Mouse (Mus musculus): Measurements from ENCODE around the gene Tbl2. TPM values are rescaled to one million over a fixed set of nuclear protein-coding genes. Genes with fewer than 3 reads are reported as not detected.

The Tbl2 gene
- total RNA-seq, 1 experiment: 49.6 TPM

- DNase-seq (ENCODE audit: low read depth, low spot score): no peak
- Histone ChIP-seq H3K36me3 (ENCODE audit: control insufficient read depth, insufficient read depth, low read length, poor library complexity, severe bottlenecking) (no peaks in the 10 kb centered on the region), H3K9ac (ENCODE audit: insufficient read depth, low read depth, low read length, poor library complexity, severe bottlenecking) (peak overlapping the region; percentile 74), H3K27ac (ENCODE audit: insufficient read depth, low read depth, low read length, poor library complexity, severe bottlenecking) (no peak overlapping the region), H3K9me3 (ENCODE audit: control insufficient read depth, insufficient read depth, low read depth, low read length) (no peaks in the 10 kb centered on the region), H3K4me1 (ENCODE audit: control insufficient read depth in 2 of 2, insufficient read depth in 2 of 2, low read length in 2 of 2, poor library complexity in 1 of 2) (peaks cover 0 to 8% of the 10 kb centered on the region in 2 experiments; a peak in 2 of 4 replicates), H3K4me3 (ENCODE audit: insufficient read depth in 1 of 2, low read depth in 1 of 2, low read length in 2 of 2, poor library complexity in 1 of 2, severe bottlenecking in 1 of 2) (peak overlapping the region; percentile 73 to 82)
- in situ Hi-C loops (cut with MboI; ENCODE audit: low sequenced_read_pairs in 2 of 2, unreplicated experiment in 2 of 2): no loop called here
- no peak for TF ChIP-seq HCFC1 (IDR thresholded peaks at IDR 0.05; ENCODE audit: borderline replicate concordance, insufficient read depth, low read length)
- TF ChIP-seq ZNF384 (IDR thresholded peaks at IDR 0.05; ENCODE audit: low read depth, low read length): no peak
- no peak for TF ChIP-seq CHD2 (IDR thresholded peaks at IDR 0.05; ENCODE audit: low read depth, low read length)
- TF ChIP-seq MAFK (IDR thresholded peaks at IDR 0.05; ENCODE audit: insufficient read depth, low read depth, low read length): no peak
- TF ChIP-seq ZC3H11A (IDR thresholded peaks at IDR 0.05; ENCODE audit: borderline replicate concordance, low read depth, low read length): no peak
Measured at GRCm38 (mm10) chr5:135107521-135108501, 41.6 kb upstream of the Tbl2 start.

GRCm38 (mm10) chr5:135109017-135109416 is 40.4 kb upstream of the Tbl2 start:
- Histone ChIP-seq H3K27ac (ENCODE audit: insufficient read depth, low read depth, low read length, poor library complexity, severe bottlenecking) (no peak overlapping the region), H3K9me3 (ENCODE audit: control insufficient read depth, insufficient read depth, low read depth, low read length) (no peaks in the 10 kb centered on the region), H3K9ac (ENCODE audit: insufficient read depth, low read depth, low read length, poor library complexity, severe bottlenecking) (no peak overlapping the region), H3K4me3 (ENCODE audit: insufficient read depth in 1 of 2, low read depth in 1 of 2, low read length in 2 of 2, poor library complexity in 1 of 2, severe bottlenecking in 1 of 2) (no peak overlapping the region; a peak in 1 of 4 replicates), H3K4me1 (ENCODE audit: control insufficient read depth in 2 of 2, insufficient read depth in 2 of 2, low read length in 2 of 2, poor library complexity in 1 of 2) (peaks cover 0 to 12% of the 10 kb centered on the region in 2 experiments; a peak in 2 of 4 replicates), H3K36me3 (ENCODE audit: control insufficient read depth, insufficient read depth, low read length, poor library complexity, severe bottlenecking) (no peaks in the 10 kb centered on the region)
- TF ChIP-seq HCFC1 (IDR thresholded peaks at IDR 0.05; ENCODE audit: borderline replicate concordance, insufficient read depth, low read length) (no peak), ZNF384 (IDR thresholded peaks at IDR 0.05; ENCODE audit: low read depth, low read length) (no peak), MAFK (IDR thresholded peaks at IDR 0.05; ENCODE audit: insufficient read depth, low read depth, low read length) (no peak), ZC3H11A (IDR thresholded peaks at IDR 0.05; ENCODE audit: borderline replicate concordance, low read depth, low read length) (no peak)
- in situ Hi-C loops (cut with MboI; ENCODE audit: low sequenced_read_pairs in 2 of 2, unreplicated experiment in 2 of 2): no loop called here
- DNase-seq (ENCODE audit: low read depth, low spot score): no peak

DNA sequence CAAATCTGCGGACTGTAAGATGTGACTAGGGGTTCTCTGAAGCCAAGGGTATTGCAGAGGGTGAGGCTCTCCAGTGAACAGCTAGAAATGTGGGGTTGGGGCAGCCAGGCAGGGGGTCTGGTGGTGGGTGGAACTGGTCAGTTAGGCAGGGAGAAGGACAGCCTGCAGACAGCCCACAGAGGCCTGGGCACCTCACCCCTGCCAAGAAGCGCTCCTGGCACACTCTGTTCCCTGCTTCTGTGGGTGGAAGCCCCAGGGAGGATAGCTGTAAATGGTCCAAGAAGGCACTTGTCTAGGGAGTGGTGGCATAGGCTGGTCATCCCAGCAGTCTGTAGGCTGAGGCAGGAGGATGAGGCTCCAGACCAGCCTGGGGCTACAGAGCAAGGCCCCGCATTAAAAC is 40.0 kb upstream of the Tbl2 start:
- DNase-seq (ENCODE audit: low read depth, low spot score): no peak
- Histone ChIP-seq H3K27ac (ENCODE audit: insufficient read depth, low read depth, low read length, poor library complexity, severe bottlenecking) (no peak overlapping the region), H3K9me3 (ENCODE audit: control insufficient read depth, insufficient read depth, low read depth, low read length) (no peaks in the 10 kb centered on the region), H3K4me3 (ENCODE audit: insufficient read depth in 1 of 2, low read depth in 1 of 2, low read length in 2 of 2, poor library complexity in 1 of 2, severe bottlenecking in 1 of 2) (no peak overlapping the region), H3K9ac (ENCODE audit: insufficient read depth, low read depth, low read length, poor library complexity, severe bottlenecking) (no peak overlapping the region), H3K4me1 (ENCODE audit: control insufficient read depth in 2 of 2, insufficient read depth in 2 of 2, low read length in 2 of 2, poor library complexity in 1 of 2) (peaks cover 0 to 12% of the 10 kb centered on the region in 2 experiments; a peak in 2 of 4 replicates), H3K36me3 (ENCODE audit: control insufficient read depth, insufficient read depth, low read length, poor library complexity, severe bottlenecking) (no peaks in the 10 kb centered on the region)
- TF ChIP-seq CHD2 (IDR thresholded peaks at IDR 0.05; ENCODE audit: low read depth, low read length) (no peak), HCFC1 (IDR thresholded peaks at IDR 0.05; ENCODE audit: borderline replicate concordance, insufficient read depth, low read length) (no peak), MAFK (IDR thresholded peaks at IDR 0.05; ENCODE audit: insufficient read depth, low read depth, low read length) (no peak), ZNF384 (IDR thresholded peaks at IDR 0.05; ENCODE audit: low read depth, low read length) (no peak), ZC3H11A (IDR thresholded peaks at IDR 0.05; ENCODE audit: borderline replicate concordance, low read depth, low read length) (no peak)
- in situ Hi-C loops (cut with MboI; ENCODE audit: low sequenced_read_pairs in 2 of 2, unreplicated experiment in 2 of 2): no loop called here

DNA sequence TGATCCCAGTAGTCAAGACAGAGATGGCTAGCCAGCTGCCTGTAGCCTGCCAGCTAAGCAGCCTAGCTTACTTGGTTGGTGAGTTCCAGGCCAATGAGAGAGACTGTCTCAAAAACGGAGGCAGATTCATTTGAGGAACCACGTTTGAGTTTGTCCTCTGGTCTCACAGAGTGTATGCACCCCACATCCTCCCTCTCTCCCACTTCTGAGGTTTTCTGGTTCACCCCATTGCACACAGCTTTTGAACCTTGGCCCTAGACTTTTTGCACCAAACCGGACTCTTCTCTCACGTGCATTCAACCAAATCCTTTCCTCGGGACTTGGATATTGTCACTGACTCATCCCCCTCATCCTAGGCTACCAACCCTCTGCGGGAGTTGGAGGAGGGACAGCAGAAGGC is 39.5 kb upstream of the Tbl2 start:
- in situ Hi-C loops (cut with MboI; ENCODE audit: low sequenced_read_pairs in 2 of 2, unreplicated experiment in 2 of 2): no loop called here
- Histone ChIP-seq H3K9me3 (ENCODE audit: control insufficient read depth, insufficient read depth, low read depth, low read length) (no peaks in the 10 kb centered on the region), H3K9ac (ENCODE audit: insufficient read depth, low read depth, low read length, poor library complexity, severe bottlenecking) (no peak overlapping the region), H3K4me3 (ENCODE audit: insufficient read depth in 1 of 2, low read depth in 1 of 2, low read length in 2 of 2, poor library complexity in 1 of 2, severe bottlenecking in 1 of 2) (no peak overlapping the region), H3K27ac (ENCODE audit: insufficient read depth, low read depth, low read length, poor library complexity, severe bottlenecking) (no peak overlapping the region), H3K36me3 (ENCODE audit: control insufficient read depth, insufficient read depth, low read length, poor library complexity, severe bottlenecking) (no peaks in the 10 kb centered on the region), H3K4me1 (ENCODE audit: control insufficient read depth in 2 of 2, insufficient read depth in 2 of 2, low read length in 2 of 2, poor library complexity in 1 of 2) (peaks cover 0 to 12% of the 10 kb centered on the region in 2 experiments; a peak in 2 of 4 replicates)
- no peak for DNase-seq (ENCODE audit: low read depth, low spot score)
- TF ChIP-seq ZNF384 (IDR thresholded peaks at IDR 0.05; ENCODE audit: low read depth, low read length): no peak
- no peak for TF ChIP-seq HCFC1 (IDR thresholded peaks at IDR 0.05; ENCODE audit: borderline replicate concordance, insufficient read depth, low read length)
- TF ChIP-seq CHD2 (IDR thresholded peaks at IDR 0.05; ENCODE audit: low read depth, low read length): no peak
- no peak for TF ChIP-seq MAFK (IDR thresholded peaks at IDR 0.05; ENCODE audit: insufficient read depth, low read depth, low read length)
- TF ChIP-seq ZC3H11A (IDR thresholded peaks at IDR 0.05; ENCODE audit: borderline replicate concordance, low read depth, low read length): no peak

Measured in ES-E14 (cell line).